Comparison of ENCODE assay signal across 8 mouse cellular contexts in genomic region chr7:7277966-7278567, GRCm38 (mm10). TPM values are rescaled to one million over a fixed set of nuclear protein-coding genes. Genes with fewer than 3 reads are reported as not detected.
A peak's percentile ranks its signal among the peaks of the same experiment; 100 is the strongest.
DNase-seq lines count a peak whose midpoint lies in the region; ATAC-seq and TF ChIP-seq lines count a peak whose summit lies in the region.
"Not testable (repeated sequence)": the region's sequence is repeated elsewhere in the genome, so short reads cannot be mapped to it uniquely, and the experiment has no call there.

TSS of gene Gm45844 (minus strand) at chr7:7278289.

- peak; percentile 24 for TF ChIP-seq RAD21 in CH12.LX (IDR thresholded peaks at IDR 0.05; ENCODE audit: low read depth, low read length)

- WGBS in forebrain, embryonic 16.5 days, result 44% methylated on average over 45 of the region's 45 CpGs
- 39% methylated on average over 42 of the region's 45 CpGs for WGBS in lung, embryonic 14.5 days

- TF ChIP-seq CTCF in CH12.LX (conservative IDR thresholded peaks at IDR 0.05 in 1 of 2, IDR thresholded peaks at IDR 0.05 in 1 of 2; ENCODE audit: low read depth in 2 of 2, low read length in 2 of 2), result peak; percentile 83 to 87
- TF ChIP-seq CTCF in lung, embryonic 14.5 days (IDR thresholded peaks at IDR 0.05; ENCODE audit: low read depth), result peak; percentile 91

- DNase-seq in CH12.LX (ENCODE audit: extremely low read depth), result peak; percentile 44
- peak; percentile 96 for DNase-seq in cerebellum, adult 11-12 months
- peak; percentile 90 to 91 for DNase-seq in heart, postnatal 36 days
- peak; percentile 96 to 97 for DNase-seq in layer of hippocampus, adult 8-10 months (ENCODE audit: low spot score in 2 of 2)
- DNase-seq in lung, embryonic 14.5 days, result peak; percentile 68
- peak; percentile 86 for DNase-seq in testis, postnatal 14 days (ENCODE audit: low spot score)

- not testable (repeated sequence) for H3K36me3 ChIP-seq in CH12.LX (replicated peaks in 1 of 2; ENCODE audit: control insufficient read depth in 1 of 2, insufficient read depth in 1 of 2, low read length in 1 of 2); forebrain, embryonic 16.5 days (ENCODE audit: control insufficient read depth, insufficient read depth); lung, embryonic 14.5 days (ENCODE audit: insufficient read depth)

- not testable (repeated sequence) for TF ChIP-seq EP300 in CH12.LX (IDR thresholded peaks at IDR 0.05; ENCODE audit: low read length)

- not testable (repeated sequence) for H3K9ac ChIP-seq in CH12.LX (ENCODE audit: insufficient read depth, low read depth)
- peak within 1 kb of the TSS; percentile 40 for H3K9ac ChIP-seq in forebrain, embryonic 16.5 days (replicated peaks; ENCODE audit: low read depth, low read length)
- peak within 1 kb of the TSS; percentile 48 for H3K9ac ChIP-seq in lung, embryonic 14.5 days

- not testable (repeated sequence) for TF ChIP-seq POLR2A in CH12.LX (IDR thresholded peaks at IDR 0.05; ENCODE audit: low read depth, low read length)

- intact Hi-C loops in heart, postnatal 36 days (cut with DNase I), result loop anchor here (2.0 to 10.0 kb wide), 5 partner anchors 21 to 916 kb away; partner anchors contain the start of genes Olfr1344, Zfp78 and Zfp954

- not testable (repeated sequence) for H3K9me3 ChIP-seq in CH12.LX (replicated peaks; ENCODE audit: low read length); forebrain, embryonic 16.5 days (ENCODE audit: control insufficient read depth, low read length); lung, embryonic 14.5 days (ENCODE audit: low read depth, low read length)

- H3K4me1 ChIP-seq in CH12.LX (ENCODE audit: control insufficient read depth in 1 of 2, insufficient read depth in 2 of 2), result peaks cover 4 to 21% of the 10 kb centered on the region in 2 experiments; a peak in 3 of 4 replicates
- not testable (repeated sequence) for H3K4me1 ChIP-seq in forebrain, embryonic 16.5 days (replicated peaks; ENCODE audit: control insufficient read depth, insufficient read depth, low read length); lung, embryonic 14.5 days (ENCODE audit: insufficient read depth)

- H3K4me2 ChIP-seq in CH12.LX (ENCODE audit: insufficient read depth, low read depth, poor library complexity, severe bottlenecking), result not testable (repeated sequence)
- peak within 1 kb of the TSS; percentile 43 for H3K4me2 ChIP-seq in forebrain, embryonic 16.5 days (ENCODE audit: low read length)
- peak within 1 kb of the TSS; percentile 48 for H3K4me2 ChIP-seq in lung, embryonic 14.5 days

- H3K79me2 ChIP-seq in CH12.LX (replicated peaks; ENCODE audit: control insufficient read depth, extremely low read depth, insufficient read depth, poor library complexity, severe bottlenecking), result not testable (repeated sequence)

- dilution Hi-C loops in CH12.LX (cut with MboI; ENCODE audit: extremely low pct_ligation_motif_present, extremely low pct_unique_long_range_greater_than_20kb, low sequenced_read_pairs), result not testable (repeated sequence)

- in situ Hi-C loops in CH12.LX (cut with MboI; ENCODE audit: low pct_ligation_motif_present, low pct_unique_long_range_greater_than_20kb, low sequenced_read_pairs), result loop anchor here (25.0 kb wide), 1 partner anchor 891 kb away; the partner anchor contains the start of genes Smim17 and Zfp28

- peak; percentile 99 for ATAC-seq in forebrain, embryonic 16.5 days
- ATAC-seq in lung, embryonic 14.5 days (ENCODE audit: insufficient read depth), result peak; percentile 99
- peak; percentile 99 for ATAC-seq in neutrophil, adult 5-6 weeks (ENCODE audit: extremely low read depth, insufficient number of reproducible peaks, low FRiP score, poor library complexity, severe bottlenecking)

- peak within 1 kb of the TSS in 2 of 3 experiments; percentile 26 to 50 for H3K4me3 ChIP-seq in CH12.LX (replicated peaks in 1 of 3; ENCODE audit: low read depth in 2 of 3, low read length in 2 of 3, poor library complexity in 1 of 3)
- H3K4me3 ChIP-seq in forebrain, embryonic 16.5 days (replicated peaks; ENCODE audit: low read length), result peak within 1 kb of the TSS; percentile 33
- peak within 1 kb of the TSS; percentile 32 for H3K4me3 ChIP-seq in lung, embryonic 14.5 days (ENCODE audit: low read depth, low read length)

- not testable (repeated sequence) for H3K27me3 ChIP-seq in CH12.LX (replicated peaks); forebrain, embryonic 16.5 days (replicated peaks; ENCODE audit: control insufficient read depth, insufficient read depth, low read length); lung, embryonic 14.5 days (ENCODE audit: insufficient read depth, low read length)

- peak within 1 kb of the TSS; percentile 65 for H3K27ac ChIP-seq in CH12.LX (ENCODE audit: insufficient read depth, low read depth)
- peak within 1 kb of the TSS; percentile 39 for H3K27ac ChIP-seq in forebrain, embryonic 16.5 days (ENCODE audit: low read length)
- H3K27ac ChIP-seq in lung, embryonic 14.5 days (ENCODE audit: low read depth), result peak within 1 kb of the TSS; percentile 50; the same call in 1 of the 2 replicates

TF ChIP-seq in CH12.LX, 34 proteins besides CTCF, POLR2A, EP300 and RAD21:
- TF ChIP-seq GABPA (IDR thresholded peaks at IDR 0.05; ENCODE audit: insufficient replicate concordance, low read depth, low read length) (peak; percentile 48; the same call in 1 of the 2 replicates), TBP (conservative IDR thresholded peaks at IDR 0.05; ENCODE audit: low read depth, low read length) (peak; percentile 99), ELF1 (IDR thresholded peaks at IDR 0.05; ENCODE audit: low read depth, low read length) (peak; percentile 56; the same call in 1 of the 2 replicates), UBTF (IDR thresholded peaks at IDR 0.05; ENCODE audit: low read depth, low read length) (peak; percentile 100), SMC3 (IDR thresholded peaks at IDR 0.05; ENCODE audit: low read depth, low read length) (peak; percentile 80), KAT2A (IDR thresholded peaks at IDR 0.05; ENCODE audit: insufficient replicate concordance, low read length) (peak; percentile 90; the same call in 1 of the 2 replicates), MYC (IDR thresholded peaks at IDR 0.05; ENCODE audit: low read depth, low read length) (0 out of 2 replicates have a peak, but pooled peaks have one; percentile 19), HCFC1 (IDR thresholded peaks at IDR 0.05; ENCODE audit: low read depth, low read length) (peak; percentile 93), TCF12 (IDR thresholded peaks at IDR 0.05; ENCODE audit: low read depth, low read length) (peak; percentile 45; the same call in 1 of the 2 replicates), IRF4 (IDR thresholded peaks at IDR 0.05; ENCODE audit: low read depth, low read length) (0 out of 2 replicates have a peak, but pooled peaks have one; percentile 13), MEF2A (IDR thresholded peaks at IDR 0.05; ENCODE audit: borderline replicate concordance, low read depth, low read length) (peak; percentile 49; the same call in 1 of the 2 replicates), ZNF384 (IDR thresholded peaks at IDR 0.05; ENCODE audit: low read depth, low read length) (0 out of 2 replicates have a peak, but pooled peaks have one; percentile 16)

RNA-seq across cellular contexts. Expression of gene Gm45844, which starts in this region (rescaled TPM):
- total RNA-seq in CH12.LX (2012; rRNA removed), result 0.08 and 0.34 TPM in 2 replicates
- not detected in 2 replicates for total RNA-seq in CH12.LX (2014; rRNA removed)
- polyA plus RNA-seq in CH12.LX (2012; ENCODE audit: insufficient read length, low read depth), result not detected in 2 replicates
- polyA plus RNA-seq in forebrain, embryonic 16.5 days (2015; fragmentation: Nextera tagmentation; extraction: Ambion mirVana), result 8.6 and 10.4 TPM in 2 replicates
- total RNA-seq in heart, postnatal 36 days (2021), result under 1 TPM; 0.51 to 0.78 TPM
- 10 to 100 TPM; 11.4 to 12.6 (median 11.8) TPM for total RNA-seq in layer of hippocampus, adult 8-10 months (2022)
- polyA plus RNA-seq in lung, embryonic 14.5 days (2014; fragmentation: Nextera tagmentation; extraction: Ambion mirVana), result 2.0 and 3.0 TPM in 2 replicates
- 1.7 TPM in 1 of 2 replicates, not detected in the other for total RNA-seq in neutrophil, adult 5-6 weeks (2017)

Comparison
In these comparisons a context has a peak if more than half of its experiments do, and no peak if none do; other contexts are left out.
1. Peak in every context shown above with its lines: DNase-seq, ATAC-seq, H3K4me3 ChIP-seq and H3K27ac ChIP-seq.
2. Peak in DNase-seq, H3K4me3 ChIP-seq and H3K27ac ChIP-seq in CH12.LX; RNA of the gene not detected or under 1 TPM.
3. Peak in DNase-seq in heart, postnatal 36 days; RNA of the gene not detected or under 1 TPM.
4. DNase-seq: peak in every context shown above with its lines; median percentile 96 in layer of hippocampus, adult 8-10 months; 96 in cerebellum, adult 11-12 months; 90 in heart, postnatal 36 days; 86 in testis, postnatal 14 days; 68 in lung, embryonic 14.5 days; 44 in CH12.LX.